Mouse (Mus musculus) embryo, embryonic 11 days (tissue): ENCODE data around the gene Arid3c.
"Not testable (repeated sequence)": the region's sequence is repeated elsewhere in the genome, so short reads cannot be mapped to it uniquely, and the experiment has no call there.

Experiments used
- DNase-seq: peaks from one replicate; pipeline ENCODE4 v3.0.0-alpha.2; 2015

Arid3c gene

DNA sequence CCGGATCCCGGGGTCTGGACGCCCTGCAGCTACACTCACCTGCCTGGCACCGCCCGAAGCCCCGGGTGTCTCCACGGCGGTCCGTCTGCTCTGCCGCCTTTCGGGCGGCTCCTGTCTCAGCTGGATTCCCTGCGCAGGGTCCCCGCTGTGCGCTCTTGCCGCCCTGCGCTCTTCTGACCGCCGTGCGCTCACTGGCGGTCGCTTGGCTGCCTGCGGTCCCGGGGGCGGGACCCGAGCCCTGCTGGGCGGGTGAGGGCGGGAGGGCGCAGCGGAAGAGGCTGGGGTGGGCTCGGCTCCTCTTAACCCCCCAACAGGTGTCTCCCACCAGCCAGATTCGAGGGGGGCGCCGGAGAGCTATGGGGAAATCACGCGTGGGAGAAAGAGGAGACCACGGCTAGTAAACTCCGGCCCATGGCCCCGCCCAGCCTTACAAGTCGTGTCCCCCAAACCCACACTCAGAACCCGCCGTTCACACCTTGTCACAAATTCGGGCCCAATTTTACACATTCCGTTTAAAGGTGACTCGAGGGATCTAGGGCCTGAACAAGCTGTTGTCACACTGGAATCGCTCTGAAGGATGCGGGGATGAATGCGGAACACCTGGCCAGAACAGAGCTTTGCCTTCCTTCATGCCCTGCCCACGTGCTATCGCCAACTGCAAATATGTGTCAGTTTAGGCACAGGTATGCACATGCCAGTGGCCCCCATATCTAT lies at the start of gene Arid3c:
Gene Arid3c (minus strand): TSS at position 91 of the 714 bp plus-strand sequence.
- DNase-seq, result peak; percentile 65

DNA sequence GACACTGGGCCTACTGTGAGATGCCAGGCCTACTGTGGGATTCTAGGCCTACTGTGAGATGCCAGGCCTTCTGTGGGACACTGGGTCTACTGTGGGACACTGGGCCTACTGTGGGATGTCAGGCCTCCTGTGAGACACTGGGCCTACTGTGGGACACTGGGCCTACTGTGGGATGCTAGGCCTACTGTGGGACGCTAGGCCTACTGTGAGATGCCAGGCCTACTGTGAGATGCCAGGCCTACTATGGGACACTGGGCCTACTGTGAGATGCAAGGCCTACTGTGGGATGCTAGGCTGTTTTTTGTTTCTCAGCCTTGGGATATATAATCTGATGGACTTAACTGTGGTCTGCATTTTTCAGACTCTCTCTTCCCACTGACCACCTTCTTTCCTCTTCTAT lies 44.9 kb upstream of the Arid3c start:
- not testable (repeated sequence) for DNase-seq

DNA sequence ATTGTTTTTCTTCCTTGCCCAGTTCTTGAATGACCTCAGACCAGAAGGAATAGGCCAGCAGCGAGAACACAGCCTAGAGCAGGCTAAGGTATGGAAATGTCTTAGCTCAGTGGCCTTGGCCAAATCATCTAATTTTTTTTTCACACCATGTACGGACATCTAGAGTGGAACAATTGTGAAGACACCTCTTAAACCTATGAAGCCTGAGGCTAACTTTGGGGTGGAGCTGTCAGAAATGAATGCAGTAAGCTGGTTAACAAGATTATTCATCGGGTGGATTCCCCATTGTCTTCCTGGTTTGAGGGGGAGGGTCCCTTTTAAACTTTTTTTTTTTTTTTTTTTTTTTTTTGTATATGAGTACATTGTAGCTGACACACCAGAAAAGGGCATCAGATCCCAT lies 43.6 kb upstream of the Arid3c start:
- DNase-seq, result not testable (repeated sequence)

DNA sequence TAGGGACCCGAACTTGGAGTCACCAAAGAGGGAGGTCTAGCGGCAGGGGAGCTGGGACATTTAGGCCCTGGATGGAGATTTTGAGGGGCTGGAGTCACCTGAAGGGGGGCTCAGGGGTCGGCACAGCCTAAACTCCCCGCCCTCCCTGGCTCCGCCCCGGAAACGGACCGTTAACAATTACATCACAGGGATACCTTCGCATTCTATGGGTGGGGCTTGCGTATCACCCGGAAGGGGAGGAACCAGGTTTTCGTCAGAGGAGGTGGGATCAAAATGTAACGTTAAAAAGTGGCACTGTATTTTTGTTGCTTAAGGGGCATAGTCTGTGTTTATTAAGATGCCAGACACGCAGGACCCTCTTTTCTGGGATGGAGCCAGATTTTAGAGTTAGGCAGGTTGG lies 43.1 kb upstream of the Arid3c start, which contains the start of gene Ccl27a:
Gene Ccl27a (minus strand): TSS at position 246 of the 400 bp plus-strand sequence.
- peak; percentile 91 for DNase-seq

DNA sequence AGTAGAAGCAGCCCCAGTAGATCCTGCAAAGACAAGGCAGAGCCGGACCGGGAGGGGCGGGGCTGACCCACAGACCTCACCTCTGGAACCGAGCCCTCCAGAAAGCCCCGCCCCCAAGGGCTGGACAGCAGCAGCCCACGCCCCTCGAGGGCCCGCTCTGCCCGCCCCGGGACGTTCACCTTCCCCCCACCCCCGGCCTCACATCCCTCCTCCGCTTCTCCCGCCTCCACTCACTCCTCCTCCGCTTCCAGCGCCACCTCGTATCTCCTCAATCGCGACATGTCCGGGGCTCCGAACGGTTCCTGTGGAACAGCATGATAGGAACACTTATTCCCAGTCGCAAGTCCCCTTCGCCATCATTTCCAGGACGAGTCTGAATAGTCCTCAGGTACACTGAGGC lies 42.6 kb upstream of the Arid3c start:
- DNase-seq, result peak; percentile 78

DNA sequence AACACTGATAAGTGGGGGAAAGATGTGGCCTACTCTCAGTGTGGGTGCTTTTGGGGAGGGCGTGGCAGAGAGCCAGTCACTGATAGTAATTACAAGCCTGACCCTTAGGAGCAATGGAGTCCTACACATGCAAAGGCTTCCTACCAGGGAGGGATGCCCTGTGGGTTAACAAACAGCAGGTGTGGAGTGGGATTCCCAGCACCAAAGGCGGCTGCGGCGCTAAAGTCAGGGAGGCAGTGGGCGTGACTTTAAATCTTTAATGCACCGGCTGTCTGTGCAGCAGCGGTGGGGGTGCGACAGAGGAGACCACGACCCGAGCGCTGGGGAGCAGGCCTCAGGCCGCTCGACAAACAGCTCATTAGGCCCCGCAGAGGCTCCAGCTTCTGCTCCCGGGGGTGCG lies 42.0 kb upstream of the Arid3c start:
- DNase-seq, result peak; percentile 44

DNA sequence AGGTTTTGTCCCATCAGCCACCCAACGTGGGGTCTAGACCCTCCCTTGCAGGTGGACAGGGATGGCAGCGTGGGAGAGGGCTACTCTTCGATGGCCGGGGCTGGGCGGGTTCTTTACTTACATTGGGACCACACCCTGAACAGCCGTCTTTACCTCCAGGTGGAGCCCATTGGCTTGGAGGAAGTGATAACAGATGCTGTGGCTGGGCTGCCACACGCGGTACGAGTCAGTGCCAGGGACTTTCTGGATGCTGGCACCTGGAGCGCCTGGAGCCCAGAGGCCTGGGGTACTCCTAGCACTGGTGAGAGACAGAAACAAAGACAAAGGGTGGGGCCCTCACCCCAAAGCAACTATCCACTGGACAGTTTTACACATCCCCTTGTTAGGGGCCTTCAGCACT lies 36.4 kb upstream of the Arid3c start:
- not testable (repeated sequence) for DNase-seq

DNA sequence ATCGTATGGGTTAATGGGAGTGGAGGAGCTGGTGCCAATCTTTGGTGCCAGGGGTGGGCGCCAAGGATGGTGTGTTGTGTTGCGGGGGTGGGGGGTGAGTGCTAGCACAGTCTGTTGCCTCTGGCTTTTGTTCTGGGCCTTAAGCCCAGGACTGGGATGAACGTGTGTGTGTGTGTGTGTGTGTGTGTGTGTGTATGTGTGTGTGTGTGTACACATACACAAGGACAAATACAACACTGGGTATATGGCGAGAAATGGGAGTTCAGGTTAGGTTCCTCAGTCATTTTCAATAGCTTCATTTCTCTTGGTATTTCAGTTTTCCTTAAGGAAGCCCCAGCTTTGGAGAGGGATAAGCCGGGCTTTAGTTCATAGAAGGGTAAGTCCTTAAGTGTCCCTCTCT lies 32.2 kb upstream of the Arid3c start:
- not testable (repeated sequence) for DNase-seq

DNA sequence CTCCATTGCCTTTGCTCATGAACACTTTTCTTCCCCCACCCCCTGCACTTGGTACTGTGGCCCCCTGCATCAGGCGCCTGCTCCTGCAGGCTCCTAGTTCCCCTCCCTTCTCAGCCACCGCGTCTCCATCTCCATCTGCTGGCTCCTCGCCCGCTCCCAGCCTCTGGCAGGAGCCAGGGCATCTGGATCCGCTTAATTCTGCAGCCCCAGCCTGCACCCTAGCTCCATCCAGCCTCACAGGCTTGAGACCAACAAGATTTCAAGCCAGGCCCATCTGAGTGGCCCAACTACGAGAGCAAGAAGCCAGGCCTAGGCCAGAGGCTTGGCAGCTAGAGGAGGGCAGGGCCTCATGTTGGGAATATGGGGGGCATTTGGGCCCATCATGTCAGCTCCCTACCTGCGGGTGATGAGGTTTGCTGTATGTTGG lies 31.8 kb upstream of the Arid3c start:
- DNase-seq, result peak; percentile 73

DNA sequence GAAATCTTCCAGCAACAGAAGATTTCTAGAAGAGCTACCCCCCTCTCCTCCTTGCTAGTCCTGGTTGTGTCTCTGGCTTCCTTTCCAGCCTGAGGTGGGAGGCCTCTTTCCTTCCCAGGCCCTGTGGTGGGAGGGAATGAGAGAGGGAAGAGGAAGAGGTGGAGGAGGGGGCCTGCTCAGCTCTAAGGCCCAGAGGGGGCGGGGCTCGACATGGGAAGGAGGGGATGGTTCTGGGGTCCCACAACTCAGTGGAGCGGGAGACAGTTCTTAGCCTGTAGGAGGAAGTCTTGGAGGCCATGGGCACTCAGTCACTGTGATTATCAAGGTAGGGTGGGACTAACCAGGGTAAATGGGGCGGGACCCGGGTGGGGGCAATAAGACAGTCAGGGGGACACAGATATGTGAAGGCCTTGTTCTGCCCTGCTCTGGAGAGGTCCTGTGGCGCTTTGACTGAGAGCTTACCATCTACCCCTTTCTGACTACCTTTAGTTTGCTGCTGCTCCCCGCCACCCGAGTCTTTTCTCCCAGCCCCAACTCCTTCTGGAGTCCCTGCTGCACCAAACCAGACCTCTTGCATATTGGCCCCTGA lies 31.3 kb upstream of the Arid3c start:
- peak; percentile 87 for DNase-seq

DNA sequence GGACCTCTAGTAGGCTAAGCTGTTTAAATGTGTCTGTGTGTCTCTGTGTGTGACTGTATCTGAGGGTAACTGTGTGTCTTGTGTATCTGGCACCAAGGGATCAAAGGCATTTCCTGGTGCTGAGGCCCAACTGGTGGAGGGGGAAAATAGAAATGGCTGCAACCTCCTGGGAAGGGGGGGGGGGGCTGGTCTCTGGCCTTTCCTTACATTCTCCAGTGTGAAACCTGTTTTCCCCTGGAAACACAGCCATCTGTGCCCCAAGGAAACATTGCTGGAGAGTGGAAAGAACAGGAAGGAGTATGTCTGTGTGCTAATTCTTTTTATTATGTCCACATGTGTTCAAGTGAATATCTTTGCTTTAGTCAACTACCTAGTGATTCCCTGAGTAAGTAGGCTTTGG lies 30.7 kb upstream of the Arid3c start:
- DNase-seq, result no peak

DNA sequence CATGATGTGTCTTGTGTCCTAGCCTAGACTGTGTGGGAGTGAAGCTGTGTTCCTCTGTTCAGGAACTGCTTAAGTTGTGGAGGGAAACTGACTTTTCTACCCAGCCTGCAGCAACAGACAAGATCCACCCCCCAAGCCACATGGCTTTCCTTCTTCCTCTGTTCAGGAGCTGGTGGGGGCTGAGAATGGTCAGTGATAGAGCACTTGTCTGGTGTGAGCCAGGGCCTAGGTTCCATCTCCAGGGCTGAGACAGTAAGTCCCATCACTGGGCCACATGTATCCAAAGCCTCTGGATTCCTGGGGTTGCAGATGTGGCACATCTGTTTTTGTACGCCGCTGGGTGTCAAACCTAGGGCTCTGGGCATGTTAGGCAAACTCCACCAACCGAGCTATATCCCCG lies 30.0 kb upstream of the Arid3c start:
- no peak for DNase-seq

DNA sequence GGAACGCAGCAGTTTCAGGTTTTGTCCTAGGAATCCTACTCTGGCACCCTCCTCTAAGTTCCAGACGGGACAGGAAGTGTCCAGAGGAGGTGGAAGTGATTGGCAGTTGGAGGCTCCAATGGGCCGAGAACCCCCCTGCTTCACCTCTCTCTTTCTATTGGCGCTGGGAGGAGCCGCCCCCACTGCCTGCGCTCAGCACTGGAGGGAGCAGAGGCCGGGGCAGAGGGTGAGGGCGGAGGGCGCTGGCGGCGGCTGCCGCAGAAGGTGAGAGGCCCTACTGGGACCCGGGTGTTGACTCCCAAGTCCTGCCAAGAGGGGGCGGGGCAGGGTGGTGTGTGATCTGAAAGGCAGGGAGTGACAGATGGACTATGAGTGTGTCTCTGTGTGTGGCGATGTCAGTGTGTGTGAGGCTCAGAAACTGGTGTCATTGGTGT lies 29.4 kb upstream of the Arid3c start:
- peak; percentile 91 for DNase-seq

DNA sequence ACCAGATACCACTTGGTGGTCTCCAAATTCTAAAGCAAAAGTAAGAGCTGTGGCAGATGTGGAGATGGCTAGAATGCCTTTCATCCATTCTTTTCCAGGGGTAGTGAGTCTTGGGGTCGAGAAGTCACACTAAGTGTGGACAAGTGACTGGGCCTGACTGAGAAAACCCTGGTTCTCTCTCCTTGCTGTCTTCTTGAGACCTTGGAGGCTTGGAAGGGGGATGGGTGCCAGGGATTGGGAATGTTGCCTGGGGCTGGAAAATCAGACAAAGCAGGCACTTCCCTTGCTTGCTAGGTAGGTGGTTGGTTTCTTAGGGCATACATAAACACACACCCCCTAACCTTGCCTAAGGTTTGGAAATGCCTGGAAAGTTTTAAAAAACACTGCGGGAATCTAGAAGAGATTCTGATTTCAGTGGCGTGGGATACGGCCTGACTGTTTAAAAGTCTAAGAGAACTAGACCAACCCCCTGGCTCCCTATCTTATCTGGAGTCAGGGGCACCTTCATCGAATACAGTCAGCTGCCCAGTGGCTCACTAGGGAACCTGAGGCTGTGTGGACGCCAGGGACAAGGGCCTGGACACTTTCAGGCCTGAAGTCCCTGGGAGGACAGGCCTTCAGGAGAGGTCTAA lies 28.8 kb upstream of the Arid3c start:
- no peak for DNase-seq

DNA sequence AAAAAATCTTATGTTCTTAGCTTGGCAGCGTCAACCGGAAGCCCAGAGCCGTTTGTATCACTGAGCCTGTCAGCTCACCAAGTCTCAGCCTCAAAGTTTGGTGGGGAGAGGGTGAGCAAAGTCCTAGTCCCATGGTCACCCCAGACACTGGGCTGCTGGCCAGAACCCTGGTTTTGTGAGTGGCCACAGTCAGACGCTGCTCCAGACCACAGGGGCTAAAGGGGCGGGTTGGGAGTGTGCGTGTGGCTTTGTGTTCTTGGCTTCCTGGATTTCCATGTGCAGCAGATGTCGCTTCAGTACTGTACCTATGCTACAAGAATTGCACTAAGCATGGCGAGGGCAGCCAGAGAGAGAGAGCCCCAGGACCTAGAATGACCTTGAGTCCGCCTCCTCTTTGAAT lies 28.3 kb upstream of the Arid3c start:
- no peak for DNase-seq

DNA sequence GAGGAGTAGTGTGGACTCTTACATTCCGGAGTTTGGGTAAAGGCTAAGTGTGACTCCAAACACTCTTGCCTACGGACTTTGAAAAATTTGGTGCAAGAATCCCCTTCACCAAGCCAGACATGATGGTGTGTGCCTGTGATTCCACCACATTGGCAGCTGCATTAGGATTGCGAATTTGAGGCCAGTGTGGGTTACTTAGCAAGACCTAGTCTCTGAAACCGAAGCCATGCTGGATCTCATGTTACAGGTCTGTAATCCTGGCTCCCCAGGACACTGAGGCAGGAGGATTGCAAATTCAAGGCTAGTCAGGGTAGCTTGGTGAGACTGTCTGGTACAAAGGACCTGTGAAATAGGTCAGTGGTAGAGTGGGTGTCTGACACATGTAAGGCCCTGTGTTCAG lies 27.8 kb upstream of the Arid3c start:
- no peak for DNase-seq

DNA sequence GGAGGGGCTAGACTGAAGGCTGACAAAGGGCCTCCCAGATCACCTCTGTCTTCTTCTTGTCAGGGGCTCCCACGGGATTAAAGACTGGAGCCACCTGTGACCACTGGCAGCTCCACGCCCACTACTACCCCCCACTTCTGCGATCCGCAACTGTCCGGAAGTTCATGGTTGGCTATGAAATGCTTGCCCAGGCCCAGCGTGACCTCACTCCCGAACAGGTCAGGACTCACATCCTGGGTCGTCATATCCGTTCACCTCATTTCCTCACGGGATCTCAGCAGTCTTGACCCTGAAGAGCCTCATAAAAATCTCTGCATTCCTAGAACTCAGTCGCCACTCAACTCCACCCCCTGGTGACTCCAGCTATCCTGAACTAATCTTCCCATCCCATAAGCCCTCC lies 27.1 kb upstream of the Arid3c start:
- no peak for DNase-seq

DNA sequence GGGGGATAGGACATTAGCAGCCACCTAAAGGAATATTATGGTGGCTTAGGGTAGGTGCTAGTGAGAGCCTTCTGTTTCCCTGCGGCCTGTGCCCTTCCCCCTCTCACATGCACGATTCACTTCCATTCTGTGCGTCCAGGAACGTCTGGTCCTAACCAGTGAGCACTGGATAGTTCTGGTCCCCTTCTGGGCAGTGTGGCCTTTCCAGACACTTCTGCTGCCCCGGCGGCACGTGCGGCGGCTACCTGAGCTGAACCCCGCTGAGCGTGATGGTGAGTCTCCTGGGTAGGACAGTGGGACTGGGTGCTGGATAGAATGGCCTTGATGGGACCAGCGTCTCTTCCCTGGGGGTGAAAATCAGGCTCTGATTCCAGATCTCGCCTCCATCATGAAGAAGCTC lies 26.4 kb upstream of the Arid3c start:
- DNase-seq, result no peak

DNA sequence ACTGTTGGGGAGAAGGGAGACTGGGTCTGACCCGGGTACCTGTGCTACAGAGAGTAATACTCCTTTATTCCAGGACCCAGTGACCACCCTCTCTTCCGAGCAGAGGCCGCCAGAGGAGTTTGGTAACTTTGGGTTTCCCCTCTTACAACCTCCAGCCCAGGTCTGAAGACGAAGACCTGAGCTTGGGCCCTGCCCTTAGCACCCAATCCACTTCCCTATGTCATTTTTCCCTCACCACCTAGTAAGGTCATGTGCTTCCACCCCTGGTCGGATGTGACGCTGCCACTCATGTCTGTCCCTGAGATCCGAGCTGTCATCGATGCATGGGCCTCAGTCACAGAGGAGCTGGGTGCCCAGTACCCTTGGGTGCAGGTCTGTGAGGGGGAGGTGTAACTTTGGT lies 25.5 kb upstream of the Arid3c start:
- DNase-seq, result no peak

DNA sequence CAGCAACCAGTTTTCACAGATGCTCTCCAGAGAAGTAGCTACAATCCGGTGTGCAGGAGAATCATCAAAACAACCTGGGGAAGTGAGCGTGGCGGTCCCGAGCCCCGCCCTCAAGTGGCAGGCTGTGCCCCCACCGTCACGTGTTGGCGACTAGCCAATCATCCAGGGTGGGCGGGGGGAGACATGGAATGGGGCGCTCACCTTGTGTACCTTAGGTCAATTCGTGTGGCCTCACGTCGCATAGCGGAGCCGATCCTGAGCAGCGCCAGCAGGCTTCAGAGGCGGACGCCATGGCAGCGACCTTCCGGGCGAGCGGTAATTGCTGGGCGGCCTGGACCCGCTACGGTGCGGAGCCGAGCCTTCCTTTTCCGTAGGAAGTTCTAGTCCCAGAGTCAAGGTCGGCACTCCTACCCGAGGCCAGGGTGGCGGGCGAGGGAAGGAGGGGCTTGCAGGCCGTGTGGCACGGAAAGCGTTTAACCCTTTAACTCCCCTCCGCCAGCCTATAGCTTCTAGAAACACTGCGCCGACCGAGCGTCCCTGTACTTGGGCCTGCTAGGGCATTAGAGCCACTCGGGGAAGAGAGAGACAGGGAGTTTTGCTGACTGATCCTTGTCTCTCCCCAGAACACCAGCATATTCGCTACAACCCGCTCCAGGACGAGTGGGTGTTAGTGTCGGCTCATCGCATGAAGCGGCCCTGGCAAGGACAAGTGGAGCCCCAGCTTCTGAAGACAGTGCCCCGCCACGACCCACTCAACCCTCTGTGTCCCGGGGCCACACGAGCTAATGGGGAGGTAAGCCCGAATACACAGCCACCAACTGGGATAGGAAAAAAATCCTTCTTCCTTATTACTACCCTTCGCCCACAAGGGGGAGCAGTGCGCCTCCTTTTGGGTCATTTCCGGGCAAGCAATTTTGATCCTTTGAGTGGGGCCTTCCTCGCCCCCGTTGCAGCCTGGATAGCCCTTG lies 24.7 kb upstream of the Arid3c start, which contains the start of gene Sigmar1:
Gene Sigmar1 (minus strand): TSS at position 820 of the 968 bp plus-strand sequence.
- peak; percentile 91 for DNase-seq

DNA sequence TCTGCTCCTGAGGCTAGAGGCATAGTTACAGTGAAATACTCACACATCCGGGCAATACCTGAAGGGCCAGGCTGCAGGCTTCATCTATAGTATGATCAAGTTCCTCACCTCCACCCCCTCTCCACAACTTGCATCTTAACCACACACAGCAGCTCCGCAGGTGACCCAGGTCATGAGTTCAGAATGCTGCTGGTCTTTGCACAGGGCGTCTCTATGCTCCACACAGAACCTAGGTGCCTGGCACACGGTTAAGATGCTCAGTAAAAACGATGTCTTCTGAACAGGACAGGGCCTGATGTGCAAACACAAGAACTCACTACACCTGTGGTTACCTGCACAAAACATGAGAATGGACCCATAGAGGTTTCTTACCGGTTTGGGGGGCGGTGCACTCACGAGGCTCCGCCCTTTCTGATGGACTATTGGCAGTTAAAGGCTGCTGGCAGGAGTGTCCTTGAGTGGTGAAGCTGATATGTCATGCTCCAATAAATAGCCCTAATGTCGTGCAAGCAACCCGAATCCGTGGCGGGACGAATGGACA lies 23.9 kb upstream of the Arid3c start, which contains the start of gene Galt:
Gene Galt (plus strand): TSS at position 432 of the 541 bp plus-strand sequence.
- DNase-seq, result no peak

DNA sequence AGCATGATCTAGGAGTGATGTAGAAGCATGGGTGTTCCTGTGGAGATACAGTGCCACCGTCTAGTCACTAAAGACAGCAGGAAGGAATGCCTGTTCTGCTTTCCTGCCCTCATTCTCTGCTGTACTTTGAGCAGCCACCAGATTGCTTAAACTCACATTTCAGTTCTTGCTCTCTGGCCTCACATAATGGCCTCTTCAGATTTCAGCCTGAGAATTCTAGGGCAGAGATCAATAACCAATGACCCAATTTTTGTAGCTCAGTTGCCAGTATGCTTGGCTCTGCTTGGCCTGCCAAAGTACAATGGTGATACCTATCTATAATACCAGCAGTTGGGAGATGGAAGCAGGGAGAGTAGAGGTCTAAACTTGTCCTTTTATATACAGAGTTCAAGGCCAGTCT lies 14.1 kb upstream of the Arid3c start:
- DNase-seq, result no peak
